Mouse (Mus musculus) thymus, adult 2 months (tissue): ENCODE data around the gene Prkcz. TPM values are rescaled to one million over a fixed set of nuclear protein-coding genes. Genes with fewer than 3 reads are reported as not detected.

Source experiments
- DNase-seq: peaks from one replicate; pipeline ENCODE4 v3.0.0; 2021
- H3K27ac ChIP-seq: fragments of 200-500 bp; 2 replicates; pipeline ENCODE4 v1.5.1; 2012; ENCODE audit warnings: low read length, control low read depth; ENCODE audit not compliant: control insufficient read depth, insufficient read depth
- H3K27me3 ChIP-seq: fragments of 200-500 bp; 2 replicates; pipeline ENCODE4 v1.6.1; 2012; ENCODE audit warnings: mild to moderate bottlenecking, low read length, moderate library complexity, mixed read lengths; ENCODE audit not compliant: control insufficient read depth, insufficient read depth
- H3K36me3 ChIP-seq: fragments of 200-500 bp; 2 replicates; pipeline ENCODE4 v1.6.1; 2012; ENCODE audit warnings: mild to moderate bottlenecking, low read length, moderate library complexity; ENCODE audit not compliant: control insufficient read depth, insufficient read depth
- H3K4me1 ChIP-seq: fragments of 200-500 bp; replicated peaks from 2 replicates; pipeline ENCODE4 v1.6.1; 2012; ENCODE audit warnings: low read length; ENCODE audit not compliant: control insufficient read depth, insufficient read depth
- H3K4me3 ChIP-seq: fragments of 200-500 bp; 2 replicates; pipeline ENCODE4 v1.5.1; 2012; ENCODE audit warnings: mild to moderate bottlenecking, low read length, control low read depth, moderate library complexity; ENCODE audit not compliant: control insufficient read depth, insufficient read depth
- CTCF ChIP-seq: fragments of 200-500 bp; IDR thresholded peaks from 2 replicates; pipeline ENCODE4 v1.5.1; 2012; ENCODE audit warnings: mild to moderate bottlenecking, control low read depth, low read length, moderate library complexity, borderline replicate concordance; ENCODE audit not compliant: control insufficient read depth, poor library complexity, insufficient read depth; ENCODE audit errors: extremely low read depth
- POLR2A ChIP-seq: fragments of 200-500 bp; IDR thresholded peaks from 2 replicates; pipeline ENCODE4 v1.6.1; 2012; ENCODE audit warnings: mild to moderate bottlenecking, low read length, control low read depth, moderate library complexity; ENCODE audit not compliant: control insufficient read depth, poor library complexity, insufficient read depth; ENCODE audit errors: extremely low read depth
- WGBS: fragments of 180-500 bp; shearing (Covaris S2); methylation state at CpG from one replicate; pipeline ENCODE4 v1.1.7; 2018; 5-methylcytosine and 5-hydroxymethylcytosine counted together
- polyA plus RNA-seq: library from polyadenylated mRNA; depleted of rRNA; stranded (reverse); fragments of >200 nt; gene quantifications from 2 replicates; pipeline ENCODE4 v1.2.3, GENCODE M21; 2012

Gene Prkcz
- polyA plus RNA-seq, 1 experiment = 8.5 TPM

GRCm38 (mm10) chr4:155306356-155307242 is 54.6 kb downstream of the Prkcz start:
- WGBS = 47% methylated on average over 24 of the region's 24 CpGs
- Histone ChIP-seq H3K4me1 (0 out of 2 replicates have a peak, but pooled peaks cover 3% of the 10 kb centered on the region), H3K27ac (no peak overlapping the region), H3K36me3 (no peaks in the 10 kb centered on the region), H3K27me3 (no peaks in the 10 kb centered on the region; the same call in 1 of the 2 replicates), H3K4me3 (no peak overlapping the region)
- TF ChIP-seq POLR2A (no peak), CTCF (no peak)
- no peak for DNase-seq

DNA sequence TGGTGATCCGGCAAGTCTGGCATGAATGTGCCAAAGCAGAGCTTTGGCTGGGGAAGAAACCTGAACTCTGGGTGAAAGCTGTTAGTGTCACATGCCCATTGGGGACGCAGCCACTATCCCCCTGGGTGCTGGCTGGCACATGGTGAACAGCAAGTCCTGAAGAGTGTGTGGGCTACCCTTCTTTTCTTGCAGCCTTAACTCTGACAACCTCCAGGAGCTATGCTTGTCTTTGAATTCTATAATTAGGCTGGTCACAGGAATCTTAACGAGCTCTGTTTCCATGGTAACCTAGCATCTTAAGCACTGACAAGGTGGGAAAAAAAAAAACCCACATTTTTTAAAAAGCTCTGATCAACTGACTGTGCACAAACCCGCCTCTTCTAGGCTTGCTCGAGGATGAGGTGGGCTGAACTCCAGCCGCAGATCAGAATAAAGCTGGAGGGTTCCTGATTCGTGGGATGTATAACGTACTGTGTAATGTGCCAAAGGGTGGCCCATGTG is 55.6 kb downstream of the Prkcz start:
- TF ChIP-seq POLR2A = no peak
- no peak for TF ChIP-seq CTCF
- no peak for DNase-seq
- Histone ChIP-seq H3K27me3 (no peaks in the 10 kb centered on the region; the same call in 1 of the 2 replicates), H3K36me3 (no peaks in the 10 kb centered on the region), H3K4me3 (no peak overlapping the region), H3K27ac (no peak overlapping the region), H3K4me1 (0 out of 2 replicates have a peak, but pooled peaks cover 3% of the 10 kb centered on the region)
- WGBS = 79% methylated on average over 8 of the region's 8 CpGs

DNA sequence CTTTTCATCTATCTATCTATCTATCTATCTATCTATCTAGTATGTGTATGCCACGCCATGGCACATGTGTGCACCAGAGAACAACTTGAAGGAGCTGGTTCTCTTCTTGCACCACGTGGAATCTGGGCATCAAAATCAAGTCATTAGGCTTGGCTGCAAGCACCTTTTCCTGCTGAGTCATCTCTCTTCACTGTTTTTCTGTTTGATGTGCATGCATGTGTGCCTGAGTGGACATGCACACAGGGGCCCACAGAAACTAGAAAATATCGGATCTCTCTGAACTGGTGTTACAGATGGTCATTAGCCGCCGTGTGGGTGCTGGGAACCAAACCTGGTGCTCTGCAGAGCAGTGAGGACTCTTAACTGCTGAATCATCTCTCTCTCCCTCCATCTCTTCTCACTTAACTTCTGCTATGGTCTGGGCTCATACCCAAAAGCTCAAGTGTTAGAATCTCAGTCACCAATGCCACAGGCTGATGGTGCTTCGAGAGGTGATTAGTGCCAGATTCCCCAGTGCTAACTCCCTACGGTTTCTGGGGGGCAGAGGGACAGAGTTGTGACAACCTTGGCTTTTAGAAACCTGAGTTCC is 56.6 kb downstream of the Prkcz start:
- H3K4me3 ChIP-seq = no peak overlapping the region
- H3K4me1 ChIP-seq = 0 out of 2 replicates have a peak, but pooled peaks cover 3% of the 10 kb centered on the region

GRCm38 (mm10) chr4:155301965-155302364 is 59.2 kb downstream of the Prkcz start:
- no peak for DNase-seq
- no peaks in the 10 kb centered on the region for H3K36me3 ChIP-seq
- H3K4me1 ChIP-seq = no peaks in the 10 kb centered on the region
- no peak overlapping the region for H3K4me3 ChIP-seq
- no peaks in the 10 kb centered on the region for H3K27me3 ChIP-seq
- no peak overlapping the region for H3K27ac ChIP-seq
- 76% methylated on average over 4 of the region's 4 CpGs for WGBS
- TF ChIP-seq POLR2A = no peak
- TF ChIP-seq CTCF = no peak

More for the DNA sequence above, 56.6 kb downstream of the Prkcz start:
- WGBS = 79% methylated on average over 7 of the region's 7 CpGs
- no peak for DNase-seq
- TF ChIP-seq CTCF (no peak), POLR2A (no peak)
- no peaks in the 10 kb centered on the region; the same call in 1 of the 2 replicates for H3K27me3 ChIP-seq
- H3K27ac ChIP-seq = no peak overlapping the region
- H3K36me3 ChIP-seq = no peaks in the 10 kb centered on the region

GRCm38 (mm10) chr4:155301098-155301447 is 60.1 kb downstream of the Prkcz start:
- TF ChIP-seq CTCF (no peak), POLR2A (no peak)
- Histone ChIP-seq H3K36me3 (no peaks in the 10 kb centered on the region), H3K4me3 (no peak overlapping the region), H3K27ac (no peak overlapping the region), H3K4me1 (no peaks in the 10 kb centered on the region), H3K27me3 (no peaks in the 10 kb centered on the region)
- no peak for DNase-seq
- WGBS = 98% methylated on average over 7 of the region's 7 CpGs

GRCm38 (mm10) chr4:155300421-155301097 is 60.6 kb downstream of the Prkcz start:
- Histone ChIP-seq H3K36me3 (no peaks in the 10 kb centered on the region), H3K27ac (no peak overlapping the region), H3K4me3 (no peak overlapping the region), H3K27me3 (no peaks in the 10 kb centered on the region), H3K4me1 (no peaks in the 10 kb centered on the region)
- 80% methylated on average over 21 of the region's 21 CpGs for WGBS
- TF ChIP-seq POLR2A (no peak), CTCF (no peak)
- no peak for DNase-seq
